Mouse (Mus musculus): ENCODE measurements around the gene Ccdc154. TPM values are rescaled to one million over a fixed set of nuclear protein-coding genes. Genes with fewer than 3 reads are reported as not detected.

Gene Ccdc154
- polyA plus RNA-seq, 1 experiment from 2014 or later, result not detected

- no peaks in the 10 kb centered on the region for H3K36me3 ChIP-seq (ENCODE audit: control insufficient read depth, insufficient read depth, low read length)
- H3K27ac ChIP-seq (ENCODE audit: low read depth, low read length), result no peak overlapping the region
- H3K4me2 ChIP-seq (ENCODE audit: low read length), result no peak overlapping the region
- 97% methylated on average over 2 of the region's 2 CpGs for WGBS
- no peak for ATAC-seq
- H3K27me3 ChIP-seq (replicated peaks; ENCODE audit: control insufficient read depth, insufficient read depth, low read length), result no peaks in the 10 kb centered on the region
- H3K9me3 ChIP-seq (ENCODE audit: control insufficient read depth, low read length), result no peaks in the 10 kb centered on the region
- H3K4me3 ChIP-seq (ENCODE audit: low read length), result no peak overlapping the region
- H3K9ac ChIP-seq (ENCODE audit: low read depth, low read length), result no peak overlapping the region
- H3K4me1 ChIP-seq (ENCODE audit: control insufficient read depth, insufficient read depth, low read depth, low read length), result no peaks in the 10 kb centered on the region
Observed at GRCm38 (mm10) chr17:25169706-25170105, 7.4 kb downstream of the Ccdc154 start.

GRCm38 (mm10) chr17:25172558-25172957, 10.3 kb downstream of the Ccdc154 start:
- no peak overlapping the region for H3K4me3 ChIP-seq (ENCODE audit: low read length)
- H3K27ac ChIP-seq (ENCODE audit: low read depth, low read length), result no peak overlapping the region
- 91% methylated on average over 3 of the region's 3 CpGs for WGBS

GRCm38 (mm10) chr17:25175411-25175810, 13.2 kb downstream of the Ccdc154 start, which contains the start of gene Gm38655:
Gene Gm38655 (minus strand): TSS chr17:25175471.
- H3K9me3 ChIP-seq (ENCODE audit: control insufficient read depth, low read length), result no peaks in the 10 kb centered on the region
- no peaks in the 10 kb centered on the region for H3K4me1 ChIP-seq (ENCODE audit: control insufficient read depth, insufficient read depth, low read depth, low read length)
- H3K9ac ChIP-seq (ENCODE audit: low read depth, low read length), result no peak within 1 kb of the TSS
- 49% methylated on average over 9 of the region's 9 CpGs for WGBS
- peaks cover 4% of the 10 kb centered on the region for H3K27me3 ChIP-seq (replicated peaks; ENCODE audit: control insufficient read depth, insufficient read depth, low read length)
- H3K36me3 ChIP-seq (ENCODE audit: control insufficient read depth, insufficient read depth, low read length), result no peaks in the 10 kb centered on the region
- ATAC-seq, result no peak
- no peak within 1 kb of the TSS for H3K27ac ChIP-seq (ENCODE audit: low read depth, low read length)
- H3K4me2 ChIP-seq (ENCODE audit: low read length), result no peak within 1 kb of the TSS
- H3K4me3 ChIP-seq (ENCODE audit: low read length), result no peak within 1 kb of the TSS

More at GRCm38 (mm10) chr17:25172558-25172957, 10.3 kb downstream of the Ccdc154 start:
- Histone ChIP-seq H3K27me3 (replicated peaks; ENCODE audit: control insufficient read depth, insufficient read depth, low read length) (no peaks in the 10 kb centered on the region), H3K9ac (ENCODE audit: low read depth, low read length) (no peak overlapping the region), H3K9me3 (ENCODE audit: control insufficient read depth, low read length) (no peaks in the 10 kb centered on the region), H3K4me2 (ENCODE audit: low read length) (no peak overlapping the region), H3K4me1 (ENCODE audit: control insufficient read depth, insufficient read depth, low read depth, low read length) (no peaks in the 10 kb centered on the region), H3K36me3 (ENCODE audit: control insufficient read depth, insufficient read depth, low read length) (no peaks in the 10 kb centered on the region)
- no peak for ATAC-seq

GRCm38 (mm10) chr17:25183232-25183631, 21.0 kb downstream of the Ccdc154 start:
- no peak overlapping the region for H3K27ac ChIP-seq (ENCODE audit: low read depth, low read length)
- H3K9ac ChIP-seq (ENCODE audit: low read depth, low read length), result no peak overlapping the region; the same call in 1 of the 2 replicates
- H3K4me3 ChIP-seq (ENCODE audit: low read length), result no peak overlapping the region
- H3K4me2 ChIP-seq (ENCODE audit: low read length), result peak overlapping the region; percentile 96
- H3K9me3 ChIP-seq (ENCODE audit: control insufficient read depth, low read length), result no peaks in the 10 kb centered on the region
- no peak for ATAC-seq
- H3K36me3 ChIP-seq (ENCODE audit: control insufficient read depth, insufficient read depth, low read length), result no peaks in the 10 kb centered on the region
- H3K4me1 ChIP-seq (ENCODE audit: control insufficient read depth, insufficient read depth, low read depth, low read length), result peaks cover 23% of the 10 kb centered on the region
- peaks cover 9% of the 10 kb centered on the region for H3K27me3 ChIP-seq (replicated peaks; ENCODE audit: control insufficient read depth, insufficient read depth, low read length)

GRCm38 (mm10) chr17:25184129-25184691, 21.9 kb downstream of the Ccdc154 start, which contains the start of gene BC003965:
Gene BC003965 (plus strand): TSS chr17:25184554.
- Histone ChIP-seq H3K36me3 (ENCODE audit: control insufficient read depth, insufficient read depth, low read length) (no peaks in the 10 kb centered on the region), H3K4me3 (ENCODE audit: low read length) (peak within 1 kb of the TSS; percentile 90), H3K4me2 (ENCODE audit: low read length) (peak within 1 kb of the TSS; percentile 99), H3K4me1 (ENCODE audit: control insufficient read depth, insufficient read depth, low read depth, low read length) (peaks cover 26% of the 10 kb centered on the region), H3K9me3 (ENCODE audit: control insufficient read depth, low read length) (no peaks in the 10 kb centered on the region), H3K27ac (ENCODE audit: low read depth, low read length) (peak within 1 kb of the TSS; percentile 95), H3K9ac (ENCODE audit: low read depth, low read length) (peak within 1 kb of the TSS; percentile 92), H3K27me3 (replicated peaks; ENCODE audit: control insufficient read depth, insufficient read depth, low read length) (peaks cover 7% of the 10 kb centered on the region)
- peak; percentile 91 for ATAC-seq
- WGBS, result under 1% methylated on average over 50 of the region's 50 CpGs

- H3K9ac ChIP-seq (ENCODE audit: low read depth, low read length), result peak overlapping the region; percentile 92
- H3K4me3 ChIP-seq (ENCODE audit: low read length), result peak overlapping the region; percentile 90
- peak; percentile 16; the same call in 1 of the 2 replicates for ATAC-seq
- H3K36me3 ChIP-seq (ENCODE audit: control insufficient read depth, insufficient read depth, low read length), result 0 out of 2 replicates have a peak, but pooled peaks cover 2% of the 10 kb centered on the region
- H3K9me3 ChIP-seq (ENCODE audit: control insufficient read depth, low read length), result no peaks in the 10 kb centered on the region
- peak overlapping the region; percentile 99 for H3K4me2 ChIP-seq (ENCODE audit: low read length)
- peak overlapping the region; percentile 71 for H3K27ac ChIP-seq (ENCODE audit: low read depth, low read length)
- peaks cover 34% of the 10 kb centered on the region for H3K4me1 ChIP-seq (ENCODE audit: control insufficient read depth, insufficient read depth, low read depth, low read length)
- H3K27me3 ChIP-seq (replicated peaks; ENCODE audit: control insufficient read depth, insufficient read depth, low read length), result peaks cover 5% of the 10 kb centered on the region
- WGBS, result 9% methylated on average over 17 of the region's 17 CpGs
Observed at GRCm38 (mm10) chr17:25184961-25185360, 22.7 kb downstream of the Ccdc154 start.

GRCm38 (mm10) chr17:25187784-25188149, 25.5 kb downstream of the Ccdc154 start:
- ATAC-seq, result no peak
- peak overlapping the region; percentile 92 for H3K9ac ChIP-seq (ENCODE audit: low read depth, low read length)
- H3K4me3 ChIP-seq (ENCODE audit: low read length), result peak overlapping the region; percentile 98
- peak overlapping the region; percentile 93 for H3K4me2 ChIP-seq (ENCODE audit: low read length)
- no peaks in the 10 kb centered on the region for H3K27me3 ChIP-seq (replicated peaks; ENCODE audit: control insufficient read depth, insufficient read depth, low read length)
- H3K36me3 ChIP-seq (ENCODE audit: control insufficient read depth, insufficient read depth, low read length), result peaks cover 6% of the 10 kb centered on the region; the same call in 1 of the 2 replicates
- no peaks in the 10 kb centered on the region for H3K9me3 ChIP-seq (ENCODE audit: control insufficient read depth, low read length)
- 7% methylated on average over 11 of the region's 11 CpGs for WGBS
- H3K4me1 ChIP-seq (ENCODE audit: control insufficient read depth, insufficient read depth, low read depth, low read length), result peaks cover 36% of the 10 kb centered on the region
- H3K27ac ChIP-seq (ENCODE audit: low read depth, low read length), result peak overlapping the region; percentile 78

- peak; percentile 43 for ATAC-seq
- peak within 1 kb of the TSS; percentile 93 for H3K4me2 ChIP-seq (ENCODE audit: low read length)
- under 1% methylated on average over 85 of the region's 104 CpGs for WGBS
Observed at GRCm38 (mm10) chr17:25188150-25189031, 26.1 kb downstream of the Ccdc154 start, which contains the start of gene Unkl. Gene Unkl (plus strand): TSS chr17:25188397.

GRCm38 (mm10) chr17:25189091-25189490, 26.8 kb downstream of the Ccdc154 start:
- H3K4me3 ChIP-seq (ENCODE audit: low read length), result peak overlapping the region; percentile 98
- H3K9ac ChIP-seq (ENCODE audit: low read depth, low read length), result peak overlapping the region; percentile 92
- WGBS, result 2% methylated on average over 16 of the region's 16 CpGs
- H3K36me3 ChIP-seq (ENCODE audit: control insufficient read depth, insufficient read depth, low read length), result peaks cover 8% of the 10 kb centered on the region; the same call in 1 of the 2 replicates
- H3K4me1 ChIP-seq (ENCODE audit: control insufficient read depth, insufficient read depth, low read depth, low read length), result peaks cover 31% of the 10 kb centered on the region
- no peak overlapping the region for H3K27ac ChIP-seq (ENCODE audit: low read depth, low read length)
- H3K4me2 ChIP-seq (ENCODE audit: low read length), result peak overlapping the region; percentile 93
- H3K9me3 ChIP-seq (ENCODE audit: control insufficient read depth, low read length), result no peaks in the 10 kb centered on the region
- H3K27me3 ChIP-seq (replicated peaks; ENCODE audit: control insufficient read depth, insufficient read depth, low read length), result no peaks in the 10 kb centered on the region
- no peak for ATAC-seq

More at GRCm38 (mm10) chr17:25188150-25189031, 26.1 kb downstream of the Ccdc154 start, which contains the start of gene Unkl:
- Histone ChIP-seq H3K27ac (ENCODE audit: low read depth, low read length) (peak within 1 kb of the TSS; percentile 78), H3K36me3 (ENCODE audit: control insufficient read depth, insufficient read depth, low read length) (peaks cover 6% of the 10 kb centered on the region; the same call in 1 of the 2 replicates), H3K4me1 (ENCODE audit: control insufficient read depth, insufficient read depth, low read depth, low read length) (peaks cover 35% of the 10 kb centered on the region), H3K9ac (ENCODE audit: low read depth, low read length) (peak within 1 kb of the TSS; percentile 92), H3K9me3 (ENCODE audit: control insufficient read depth, low read length) (no peaks in the 10 kb centered on the region), H3K4me3 (ENCODE audit: low read length) (peak within 1 kb of the TSS; percentile 98), H3K27me3 (replicated peaks; ENCODE audit: control insufficient read depth, insufficient read depth, low read length) (no peaks in the 10 kb centered on the region)

Data from hindbrain, embryonic 16.5 days (tissue).